In genomic region chr17:48028250-48028649, GRCm38 (mm10) we compare ENCODE assay signal across 16 mouse cellular contexts. TPM values are rescaled to one million over a fixed set of nuclear protein-coding genes. Genes with fewer than 3 reads are reported as not detected.
DNase-seq lines count a peak whose midpoint lies in the region; ATAC-seq and TF ChIP-seq lines count a peak whose summit lies in the region.
"Had no signal": no experiment of that assay in that cellular context is flagged by ENCODE, and none has a peak within 500 bp of the region (broad histone marks: within the 10 kb centered on the region; RNA-seq: fewer than 3 reads in every experiment).

No protein-coding gene starts in this region.

- H3K9me3 ChIP-seq in intestine, embryonic 15.5 days = 0 out of 2 replicates have a peak, but pooled peaks cover 3% of the 10 kb centered on the region
- no peaks in the 10 kb centered on the region for H3K9me3 ChIP-seq in intestine, postnatal 0 days (ENCODE audit: control insufficient read depth)
- H3K9me3 ChIP-seq in embryonic facial prominence, embryonic 10.5 days = peaks cover 4% of the 10 kb centered on the region; the same call in 1 of the 2 replicates

- ATAC-seq in intestine, embryonic 15.5 days = peak; percentile 37
- no peak for ATAC-seq in intestine, postnatal 0 days

- no peak for DNase-seq in embryonic facial prominence, embryonic 10.5 days (ENCODE audit: low spot score)
- peak; percentile 48 for DNase-seq in forelimb bud, embryonic 11.5 days (ENCODE audit: low read depth, low spot score)
- DNase-seq in heart, postnatal 4 days = peak; percentile 59
- no peak for DNase-seq in right cerebral cortex, adult 2 months (ENCODE audit: low spot score in 2 of 2)
- DNase-seq in spleen, postnatal 10 days (ENCODE audit: low spot score in 2 of 2) = no peak
- DNase-seq in cerebellum, postnatal 36 days = no peak

- H3K36me3 ChIP-seq in intestine, embryonic 15.5 days = no peaks in the 10 kb centered on the region
- no peaks in the 10 kb centered on the region for H3K36me3 ChIP-seq in intestine, postnatal 0 days (ENCODE audit: control insufficient read depth, insufficient read depth)
- H3K36me3 ChIP-seq in embryonic facial prominence, embryonic 10.5 days (replicated peaks) = no peaks in the 10 kb centered on the region

- no peak for TF ChIP-seq CTCF in intestine, postnatal 0 days (IDR thresholded peaks at IDR 0.05; ENCODE audit: low read depth)

- no peak overlapping the region for H3K4me3 ChIP-seq in intestine, embryonic 15.5 days (replicated peaks)
- H3K4me3 ChIP-seq in intestine, postnatal 0 days (ENCODE audit: low read depth, low read length) = no peak overlapping the region
- H3K4me3 ChIP-seq in embryonic facial prominence, embryonic 10.5 days = no peak overlapping the region
- H3K4me3 ChIP-seq: megakaryocyte, embryonic 14.5 days had no signal

- H3K9ac ChIP-seq in intestine, embryonic 15.5 days = no peak overlapping the region
- H3K9ac ChIP-seq in intestine, postnatal 0 days (ENCODE audit: low read depth, low read length) = no peak overlapping the region

- peaks cover 50% of the 10 kb centered on the region for H3K4me1 ChIP-seq in intestine, embryonic 15.5 days (replicated peaks)
- H3K4me1 ChIP-seq in intestine, postnatal 0 days (replicated peaks; ENCODE audit: control insufficient read depth, insufficient read depth, low read length) = no peaks in the 10 kb centered on the region
- peaks cover 78% of the 10 kb centered on the region for H3K4me1 ChIP-seq in embryonic facial prominence, embryonic 10.5 days
- H3K4me1 ChIP-seq: megakaryocyte, embryonic 14.5 days had no signal

- no peaks in the 10 kb centered on the region for H3K27me3 ChIP-seq in intestine, embryonic 15.5 days (replicated peaks)
- no peaks in the 10 kb centered on the region; the same call in 1 of the 2 replicates for H3K27me3 ChIP-seq in intestine, postnatal 0 days (replicated peaks; ENCODE audit: control insufficient read depth, insufficient read depth, low read length)
- peaks cover 46% of the 10 kb centered on the region for H3K27me3 ChIP-seq in embryonic facial prominence, embryonic 10.5 days (replicated peaks; ENCODE audit: low read depth, poor library complexity, severe bottlenecking)

- H3K4me2 ChIP-seq in intestine, embryonic 15.5 days (replicated peaks) = no peak overlapping the region
- H3K4me2 ChIP-seq in intestine, postnatal 0 days (replicated peaks; ENCODE audit: low read depth) = no peak overlapping the region
- H3K4me2 ChIP-seq: liver, embryonic 11.5 days had no signal

- 66% methylated on average over 5 of the region's 5 CpGs for WGBS in intestine, embryonic 15.5 days
- 79% methylated on average over 5 of the region's 5 CpGs for WGBS in intestine, postnatal 0 days
- WGBS in embryonic facial prominence, embryonic 10.5 days = 79% methylated on average over 5 of the region's 5 CpGs

- peak overlapping the region; percentile 11; the same call in 1 of the 2 replicates for H3K27ac ChIP-seq in intestine, embryonic 15.5 days
- no peak overlapping the region for H3K27ac ChIP-seq in intestine, postnatal 0 days (ENCODE audit: low read depth, low read length)
- H3K27ac ChIP-seq in embryonic facial prominence, embryonic 10.5 days (replicated peaks) = peak overlapping the region; percentile 52; the same call in 1 of the 2 replicates

RNA-seq across cellular contexts. Expression of gene 1700122O11Rik, which starts 9.8 kb away (rescaled TPM):
- not detected in 2 replicates for polyA plus RNA-seq in intestine, embryonic 15.5 days (2015; fragmentation: Nextera tagmentation; extraction: Ambion mirVana)
- not detected in 2 replicates for polyA plus RNA-seq in intestine, postnatal 0 days (2015; fragmentation: Nextera tagmentation; extraction: Ambion mirVana)
- polyA plus RNA-seq in embryonic facial prominence, embryonic 10.5 days (2016; fragmentation: Nextera tagmentation; extraction: Ambion mirVana) = not detected in 2 replicates
- not detected for total RNA-seq in heart, postnatal 4 days (2021)
- total RNA-seq: left cerebral cortex, adult 18-20 months; MEL; neutrophil, adult 5-6 weeks had no signal
- polyA plus RNA-seq: frontal cortex, adult 2 months; heart, postnatal 0 days; large intestine, adult 2 months; liver, embryonic 11.5 days had no signal

Comparison
In these comparisons a context has a peak if more than half of its experiments do, and no peak if none do; other contexts are left out.
1. DNase-seq: peak in forelimb bud, embryonic 11.5 days (single experiment) and heart, postnatal 4 days (single experiment); none in embryonic facial prominence, embryonic 10.5 days (single experiment), right cerebral cortex, adult 2 months (0 of 2), spleen, postnatal 10 days (0 of 2) and cerebellum, postnatal 36 days (0 of 2).